Mouse (Mus musculus) liver, embryonic 14.5 days (tissue): ENCODE data around the gene Rab35. TPM values are rescaled to one million over a fixed set of nuclear protein-coding genes. Genes with fewer than 3 reads are reported as not detected.

Experiments
- ATAC-seq: fragments of 200-750 bp; cut with Nextera tagmentation; 2 replicates; pipeline ENCODE4 v1.8.0; 2017; ENCODE audit warnings: moderate number of reproducible peaks, mild to moderate bottlenecking, moderate library complexity; ENCODE audit not compliant: insufficient read depth
- DNase-seq, 3 experiments: peaks; one replicate each; pipeline ENCODE4 v3.0.0-alpha.2; 2012 to 2013; ENCODE audit warnings: low read depth in 3 of 3, low spot score in 3 of 3
- H3K27ac ChIP-seq: fragments of 300-500 bp; sonication (generic); 2 replicates; pipeline ENCODE4 v1.5.1; 2014; ENCODE audit warnings: moderate library complexity, mild to moderate bottlenecking, control low read depth, inconsistent platforms
- H3K27me3 ChIP-seq: fragments of 300-500 bp; sonication (generic); 2 replicates; pipeline ENCODE4 v1.6.1; 2014; ENCODE audit warnings: mild to moderate bottlenecking, low read length, moderate library complexity; ENCODE audit not compliant: control insufficient read depth, insufficient read depth
- H3K36me3 ChIP-seq: fragments of 300-500 bp; sonication (generic); replicated peaks from 2 replicates; pipeline ENCODE4 v1.6.1; 2014; ENCODE audit warnings: low read depth; ENCODE audit not compliant: control insufficient read depth, insufficient read depth
- H3K4me1 ChIP-seq, 2 experiments: fragments of 200-500 bp in 1 of 2; fragments of 300-500 bp in 1 of 2; sonication (generic) in 1 of 2; replicated peaks; 2 replicates each; pipeline ENCODE4 v1.6.1; 2012 to 2014; ENCODE audit warnings: antibody characterized with exemption in 1 of 2, inconsistent platforms in 1 of 2, low read length in 1 of 2; ENCODE audit not compliant: control insufficient read depth in 2 of 2, insufficient read depth in 2 of 2
- H3K4me2 ChIP-seq: fragments of 300-500 bp; sonication (generic); 2 replicates; pipeline ENCODE4 v1.6.1; 2014; ENCODE audit warnings: low read depth, mild to moderate bottlenecking, control low read depth, moderate library complexity
- H3K4me3 ChIP-seq, 2 experiments: fragments of 200-500 bp in 1 of 2; fragments of 300-500 bp in 1 of 2; sonication (generic) in 1 of 2; 2 replicates each; pipeline ENCODE4 v1.5.1; 2012 to 2014; ENCODE audit warnings: low read depth in 2 of 2, low read length in 2 of 2, mild to moderate bottlenecking in 2 of 2, control low read depth in 1 of 2, inconsistent platforms in 1 of 2, moderate library complexity in 1 of 2; ENCODE audit not compliant: insufficient read depth in 1 of 2
- H3K9ac ChIP-seq: fragments of 300-500 bp; sonication (generic); replicated peaks from 2 replicates; pipeline ENCODE4 v1.6.1; 2014; ENCODE audit warnings: mild to moderate bottlenecking, control low read depth, moderate library complexity
- H3K9me3 ChIP-seq: fragments of 300-500 bp; sonication (generic); 2 replicates; pipeline ENCODE4 v1.6.1; 2016; ENCODE audit warnings: low read length, mixed read lengths; ENCODE audit not compliant: control insufficient read depth
- CTCF ChIP-seq: IDR thresholded peaks from 2 replicates; pipeline ENCODE4 v1.5.1; 2016; ENCODE audit warnings: antibody characterized with exemption, low read depth, control low read depth
- EP300 ChIP-seq: IDR thresholded peaks from 2 replicates; pipeline ENCODE4 v1.6.1; 2016; ENCODE audit warnings: antibody characterized with exemption, low read depth
- WGBS: fragments of 180-500 bp; shearing (Covaris S2); extraction: QIAGEN DNeasy Blood & Tissue Kit; methylation state at CpG from one replicate; pipeline ENCODE4 v1.1.7; 2014; ENCODE audit not compliant: insufficient replicate concordance; 5-methylcytosine and 5-hydroxymethylcytosine counted together
- polyA plus RNA-seq, 2 experiments: library from polyadenylated mRNA; depleted of rRNA in 1 of 2; stranded (reverse) in 1 of 2; unstranded in 1 of 2; fragments of >200 nt; fragmentation: Nextera tagmentation in 1 of 2; extraction: Ambion mirVana in 1 of 2; gene quantifications; 2 replicates each; pipeline versions ENCODE4 v1.2.1 to v1.2.3; 2012 to 2014

The Rab35 gene
- polyA plus RNA-seq, 2 experiments = 14.9 to 28.2 TPM

DNA sequence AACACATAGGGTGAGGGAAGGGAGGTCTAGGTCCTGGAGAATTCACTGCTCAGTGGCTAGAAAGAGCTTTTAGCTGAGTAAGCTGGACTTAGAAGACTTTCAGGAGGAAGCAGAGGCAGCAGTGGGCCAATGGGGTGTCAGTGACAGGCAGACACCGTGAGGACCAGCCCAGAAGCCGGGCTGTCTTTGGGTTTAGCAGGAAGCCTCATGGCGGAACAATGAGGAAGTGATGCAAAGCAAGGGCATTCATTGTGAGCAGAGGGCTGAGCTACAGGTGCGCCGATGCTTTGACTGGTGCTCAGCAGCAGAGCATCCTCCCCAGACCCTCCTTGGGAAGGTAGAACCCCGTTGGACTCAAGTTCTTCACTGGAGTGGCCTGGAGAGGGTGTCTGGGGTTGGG lies 3.8 kb downstream of the Rab35 start:
- DNase-seq (no peak), ATAC-seq (no peak)
- Histone ChIP-seq H3K27me3 (no peaks in the 10 kb centered on the region), H3K36me3 (peaks cover 29% of the 10 kb centered on the region), H3K9ac (no peak overlapping the region), H3K4me1 (peaks cover 23 to 31% of the 10 kb centered on the region in 2 experiments), H3K27ac (no peak overlapping the region; the same call in 1 of the 2 replicates), H3K4me2 (peak overlapping the region; percentile 4; the same call in 1 of the 2 replicates), H3K4me3 (no peak overlapping the region), H3K9me3 (no peaks in the 10 kb centered on the region)
- TF ChIP-seq EP300 (no peak), CTCF (no peak)
- WGBS = 41% methylated on average over 6 of the region's 6 CpGs

DNA sequence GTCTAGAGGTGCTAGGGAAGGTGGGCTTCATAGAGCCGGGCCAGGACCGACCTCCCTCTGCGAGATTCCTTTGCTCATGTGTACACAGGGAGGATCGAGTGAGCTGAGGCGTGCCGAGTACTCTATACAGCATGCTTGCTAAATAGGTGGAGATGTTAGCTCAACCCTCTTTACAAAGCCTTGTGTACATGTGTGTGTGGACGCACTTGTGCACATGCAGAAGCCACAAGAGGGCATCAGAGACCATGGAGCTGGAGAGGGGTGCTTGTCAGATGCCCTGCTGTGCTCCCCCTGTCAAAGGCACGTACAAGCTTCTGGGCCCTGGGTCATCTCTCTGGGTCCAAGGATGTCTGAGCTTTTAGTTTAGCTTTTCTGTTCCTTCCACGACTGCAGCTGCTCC lies 12.5 kb downstream of the Rab35 start:
- 87% methylated on average over 9 of the region's 9 CpGs for WGBS
- no peak overlapping the region for H3K4me2 ChIP-seq
- H3K36me3 ChIP-seq = peaks cover 72% of the 10 kb centered on the region
- H3K9me3 ChIP-seq = no peaks in the 10 kb centered on the region
- H3K4me3 ChIP-seq = no peak overlapping the region
- H3K27ac ChIP-seq = no peak overlapping the region
- H3K9ac ChIP-seq = no peak overlapping the region
- ATAC-seq (no peak), DNase-seq (no peak)
- no peaks in the 10 kb centered on the region for H3K4me1 ChIP-seq
- H3K27me3 ChIP-seq = no peaks in the 10 kb centered on the region
- TF ChIP-seq EP300 (no peak), CTCF (peak; percentile 60)

DNA sequence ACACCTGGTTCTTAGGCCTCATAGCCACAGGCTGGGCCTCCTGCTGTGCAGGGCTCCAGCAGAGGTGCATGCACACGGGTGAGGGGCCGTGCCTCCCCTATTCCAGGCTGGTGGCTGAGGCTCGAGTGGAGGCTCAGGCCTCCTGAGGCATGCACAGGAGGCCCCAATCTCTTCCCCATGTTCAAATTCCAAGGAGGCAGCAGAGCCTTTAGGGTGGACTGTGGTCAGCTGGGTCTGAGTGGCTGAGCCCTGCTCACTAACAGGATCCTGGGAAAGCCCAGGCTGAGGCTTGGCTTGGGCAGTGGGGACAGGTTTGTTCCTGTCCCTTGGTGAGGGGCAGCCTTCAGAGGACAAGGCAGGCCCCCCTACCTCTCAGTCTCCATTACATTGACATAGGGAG lies 17.2 kb downstream of the Rab35 start:
- WGBS = 66% methylated on average over 3 of the region's 3 CpGs
- ATAC-seq (no peak), DNase-seq (no peak)
- no peak overlapping the region for H3K9ac ChIP-seq
- no peaks in the 10 kb centered on the region for H3K9me3 ChIP-seq
- TF ChIP-seq EP300 (no peak), CTCF (no peak)
- H3K36me3 ChIP-seq = peaks cover 32% of the 10 kb centered on the region
- H3K4me1 ChIP-seq = peaks cover 6 to 8% of the 10 kb centered on the region in 2 experiments
- no peak overlapping the region for H3K4me3 ChIP-seq
- H3K4me2 ChIP-seq = no peak overlapping the region
- H3K27me3 ChIP-seq = no peaks in the 10 kb centered on the region
- H3K27ac ChIP-seq = no peak overlapping the region

DNA sequence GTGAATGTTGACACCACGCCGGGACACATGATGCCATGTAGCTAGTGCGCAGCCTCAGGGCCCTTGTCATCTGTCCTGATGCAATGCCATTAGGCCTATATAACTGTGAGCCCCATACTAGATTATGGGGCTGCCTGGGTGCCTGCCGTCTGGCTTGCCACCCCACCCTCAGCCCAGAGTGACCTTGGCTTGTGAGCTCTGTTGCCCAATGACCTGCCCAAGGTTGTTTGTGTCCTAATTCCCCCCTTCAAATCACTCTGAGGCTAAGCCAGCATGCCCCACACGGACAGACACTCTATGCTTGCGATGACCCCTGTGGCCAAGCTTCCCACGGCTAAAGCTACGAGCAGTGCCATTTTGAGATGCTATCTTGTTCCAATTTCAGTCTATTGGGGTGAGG lies 18.0 kb downstream of the Rab35 start:
- Histone ChIP-seq H3K4me1 (peaks cover 6 to 8% of the 10 kb centered on the region in 2 experiments), H3K36me3 (peaks cover 24% of the 10 kb centered on the region), H3K4me2 (no peak overlapping the region)

DNA sequence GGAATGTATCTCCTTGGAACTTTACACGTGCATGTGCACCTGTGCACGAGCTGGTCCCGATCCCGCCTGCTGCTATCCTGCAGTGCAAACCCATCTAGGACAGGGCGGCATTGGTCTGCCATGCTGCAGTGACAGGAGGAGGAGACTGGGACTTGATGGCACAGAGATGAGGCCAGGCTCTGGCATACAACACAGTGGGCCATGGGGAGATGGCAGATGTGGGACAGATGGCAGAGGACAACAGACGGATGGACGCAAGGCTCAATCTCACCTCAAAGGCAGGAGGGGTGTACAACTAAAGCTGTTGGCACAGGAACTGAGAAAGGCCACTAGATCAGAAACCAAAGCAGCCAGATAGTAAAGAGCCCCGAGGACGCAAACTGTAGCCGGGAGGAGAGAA lies 19.2 kb downstream of the Rab35 start:
- Histone ChIP-seq H3K9ac (no peak overlapping the region), H3K27ac (no peak overlapping the region), H3K36me3 (peaks cover 12% of the 10 kb centered on the region), H3K4me1 (peaks cover 6 to 8% of the 10 kb centered on the region in 2 experiments), H3K27me3 (no peaks in the 10 kb centered on the region), H3K9me3 (no peaks in the 10 kb centered on the region), H3K4me2 (no peak overlapping the region), H3K4me3 (no peak overlapping the region)
- 78% methylated on average over 10 of the region's 10 CpGs for WGBS
- ATAC-seq (no peak), DNase-seq (no peak)
- no peak for TF ChIP-seq CTCF
- no peak for TF ChIP-seq EP300

More for the DNA sequence above, 18.0 kb downstream of the Rab35 start:
- ATAC-seq (no peak), DNase-seq (no peak)
- Histone ChIP-seq H3K27me3 (no peaks in the 10 kb centered on the region), H3K9me3 (no peaks in the 10 kb centered on the region), H3K9ac (no peak overlapping the region), H3K27ac (no peak overlapping the region), H3K4me3 (no peak overlapping the region)
- TF ChIP-seq EP300 = no peak
- TF ChIP-seq CTCF = no peak
- 70% methylated on average over 8 of the region's 8 CpGs for WGBS
